Mouse (Mus musculus) T-helper 1 cell (primary cell): ENCODE data around the gene Plekha8.

Experiments
- in situ Hi-C: fragments of 300-600 bp; cut with MboI, MseI; formaldehyde crosslinking; loops from one replicate; pipeline ENCODE4 v1.15.1; 2025; ENCODE audit warnings: high pct_unique_total_duplicates

Plekha8 gene

DNA sequence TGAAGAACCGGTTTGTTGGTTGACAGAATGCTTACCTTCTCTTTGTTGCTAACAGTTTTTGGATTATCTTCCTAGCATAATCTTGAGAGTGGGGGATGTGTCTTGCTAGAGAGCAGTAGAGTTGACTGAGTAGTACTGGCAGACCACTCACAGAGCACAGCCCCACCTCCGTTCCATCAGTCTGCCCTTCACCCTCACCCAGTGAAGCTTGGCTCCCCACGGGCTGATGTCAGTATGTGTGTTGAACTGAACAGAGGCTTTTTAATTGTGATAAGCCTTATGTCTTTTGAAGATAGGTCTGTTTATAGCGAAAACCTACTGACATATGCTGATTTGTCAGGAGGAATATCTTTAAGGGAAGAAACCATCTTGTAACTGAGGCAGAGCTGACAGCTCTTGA, 48.3 kb downstream of the Plekha8 start:
- in situ Hi-C loops: no loop called here

DNA sequence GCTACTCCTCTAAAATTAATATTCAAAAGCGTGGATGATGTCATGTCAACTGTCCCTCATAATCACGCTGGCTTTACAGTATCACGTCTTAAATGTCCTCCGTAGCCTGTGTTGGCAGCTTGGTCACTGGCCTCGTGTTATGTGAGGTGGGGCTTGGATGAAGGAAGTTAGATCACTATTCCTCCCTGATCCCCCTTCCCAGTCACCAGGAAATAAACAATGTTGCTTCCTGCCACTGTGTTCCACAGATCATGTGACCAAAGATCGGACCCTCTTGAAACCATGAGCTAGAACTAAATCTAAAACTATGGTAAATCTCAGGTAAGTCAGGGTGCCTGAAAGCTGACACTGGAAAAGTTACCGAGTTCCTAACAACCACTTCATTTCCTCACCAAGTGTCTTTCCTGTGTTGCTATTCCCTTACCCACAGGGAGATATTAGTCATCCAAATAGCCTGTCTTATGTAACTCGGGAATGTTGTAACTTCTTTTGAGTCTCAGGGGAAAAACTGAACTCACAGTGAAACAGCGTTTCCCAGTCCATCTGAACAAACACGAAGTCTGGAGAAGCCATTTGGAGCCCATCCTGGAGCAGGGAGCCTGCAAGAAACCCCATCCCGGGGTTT, 60.7 kb downstream of the Plekha8 start:
- in situ Hi-C loops: no loop called here

DNA sequence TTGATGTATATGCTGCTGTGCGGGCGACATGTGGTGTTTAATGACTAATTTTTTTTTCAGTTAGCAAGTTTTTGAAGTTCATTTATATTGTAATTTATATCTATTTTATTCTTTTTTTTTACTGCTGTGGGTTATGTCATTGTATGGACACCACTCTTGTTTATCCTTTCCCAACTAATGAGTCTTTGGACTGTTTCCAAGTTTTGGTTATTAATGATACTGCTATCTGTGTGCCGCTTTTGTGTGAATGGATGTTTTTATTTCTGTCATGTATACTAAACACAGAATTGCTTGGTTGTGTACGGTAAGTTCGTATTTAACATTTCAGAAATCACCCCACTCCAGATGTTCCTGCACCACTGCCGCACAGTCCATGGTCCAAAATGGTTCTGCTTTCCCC, 63.0 kb downstream of the Plekha8 start:
- in situ Hi-C loops: no loop called here

DNA sequence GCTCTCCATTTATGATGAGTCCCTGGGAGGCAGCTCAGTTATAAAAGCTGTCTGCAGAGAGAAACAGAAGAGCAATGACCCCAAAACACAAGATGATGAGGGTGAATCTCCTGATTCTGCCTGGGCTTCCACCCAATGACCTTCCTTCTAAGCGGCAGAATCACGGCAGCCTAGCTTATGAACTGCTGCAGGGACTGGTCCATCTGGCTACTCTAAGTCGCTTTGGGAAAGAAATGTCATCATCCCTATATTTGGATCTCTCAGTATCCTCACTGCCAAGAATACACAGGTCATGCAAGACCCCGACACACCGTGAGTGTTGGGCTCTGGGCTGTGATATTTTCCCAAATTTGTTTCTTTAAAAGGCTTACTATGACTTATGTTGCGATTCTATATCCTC, 75.0 kb downstream of the Plekha8 start:
- in situ Hi-C loops: no loop called here

DNA sequence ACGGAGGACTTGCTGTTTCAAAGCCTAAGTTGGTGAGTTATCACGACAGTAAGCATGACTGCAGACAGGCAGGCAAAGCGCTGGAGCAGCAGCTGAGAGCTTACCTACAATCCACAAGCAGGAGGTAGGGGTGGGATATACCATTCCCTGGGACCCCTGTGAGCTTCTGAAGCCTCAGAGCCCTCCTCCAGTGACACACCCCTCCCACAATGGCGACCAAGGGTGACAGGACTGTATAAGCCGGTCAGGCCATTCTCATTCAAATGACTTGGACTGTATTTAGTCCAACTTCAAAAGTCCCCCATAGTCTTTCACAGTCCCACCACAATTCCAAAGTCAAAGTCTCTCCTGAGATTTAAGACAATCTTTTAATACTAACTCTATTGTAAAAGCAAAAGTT, 78.0 kb downstream of the Plekha8 start:
- in situ Hi-C loops: no loop called here

DNA sequence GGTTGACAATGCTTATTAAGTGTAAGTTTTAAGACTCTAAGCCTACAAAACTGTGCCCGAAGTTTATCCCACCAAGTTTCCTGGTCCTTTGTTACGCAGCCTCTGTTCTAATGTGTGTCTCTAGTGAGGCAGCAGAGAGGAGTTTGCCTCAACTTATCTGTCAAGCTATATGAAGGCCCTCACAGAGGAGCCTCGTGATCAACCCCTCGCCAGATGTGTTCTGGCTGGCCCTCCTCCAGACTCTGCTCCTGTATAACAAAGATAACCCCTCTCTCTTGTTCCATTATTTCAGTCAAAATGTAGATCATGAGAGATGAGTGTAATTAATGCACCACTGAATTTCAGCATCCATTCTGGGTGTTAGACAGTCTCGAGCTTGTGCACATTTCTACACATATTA, 84.8 kb downstream of the Plekha8 start:
- in situ Hi-C loops: no loop called here

DNA sequence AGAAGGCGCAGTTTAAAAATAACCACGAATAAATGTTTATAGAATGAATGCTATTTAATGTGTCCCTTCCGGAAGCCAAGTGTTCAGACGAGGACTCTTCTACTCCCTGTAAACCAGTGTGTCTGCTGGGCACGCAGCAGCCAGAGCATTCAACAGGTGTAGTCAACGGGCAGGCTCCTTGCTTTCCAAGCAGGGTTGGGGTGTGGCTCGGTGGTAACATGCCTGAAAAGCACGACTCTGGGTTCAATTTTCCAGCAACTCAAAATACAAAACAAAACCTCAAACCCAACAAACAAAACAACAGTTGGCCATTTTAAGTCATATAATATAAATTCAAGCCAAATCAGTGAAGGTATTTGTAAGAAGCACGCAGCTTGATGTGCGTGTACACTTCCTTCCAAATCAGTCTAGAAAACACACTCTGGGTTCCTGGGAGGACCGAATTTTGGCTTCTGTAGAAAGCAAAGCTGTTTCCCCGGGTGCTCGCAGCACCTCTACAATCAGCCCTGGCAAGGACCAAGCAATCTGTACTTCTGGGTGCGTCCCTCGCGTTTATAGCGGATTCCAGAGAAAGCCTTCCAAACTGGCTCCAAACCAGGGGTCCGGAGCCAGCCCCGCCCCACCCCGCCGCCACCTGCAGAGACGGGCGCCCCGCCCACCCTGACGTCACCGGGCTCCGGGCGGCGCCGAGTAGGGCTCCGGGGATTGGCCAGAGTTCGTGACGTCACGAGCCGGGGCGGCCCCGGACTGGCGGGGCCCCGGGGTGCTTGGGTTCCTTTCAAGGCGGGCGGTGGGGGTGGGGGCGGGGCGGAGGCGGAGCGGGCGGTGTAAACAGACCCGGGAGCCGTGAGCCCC, 86.2 kb downstream of the Plekha8 start, which contains the start of gene Mturn:
Gene Mturn, plus strand, starts transcription at position 734 of the 855 bp plus-strand sequence.
- in situ Hi-C loops: no loop called here

DNA sequence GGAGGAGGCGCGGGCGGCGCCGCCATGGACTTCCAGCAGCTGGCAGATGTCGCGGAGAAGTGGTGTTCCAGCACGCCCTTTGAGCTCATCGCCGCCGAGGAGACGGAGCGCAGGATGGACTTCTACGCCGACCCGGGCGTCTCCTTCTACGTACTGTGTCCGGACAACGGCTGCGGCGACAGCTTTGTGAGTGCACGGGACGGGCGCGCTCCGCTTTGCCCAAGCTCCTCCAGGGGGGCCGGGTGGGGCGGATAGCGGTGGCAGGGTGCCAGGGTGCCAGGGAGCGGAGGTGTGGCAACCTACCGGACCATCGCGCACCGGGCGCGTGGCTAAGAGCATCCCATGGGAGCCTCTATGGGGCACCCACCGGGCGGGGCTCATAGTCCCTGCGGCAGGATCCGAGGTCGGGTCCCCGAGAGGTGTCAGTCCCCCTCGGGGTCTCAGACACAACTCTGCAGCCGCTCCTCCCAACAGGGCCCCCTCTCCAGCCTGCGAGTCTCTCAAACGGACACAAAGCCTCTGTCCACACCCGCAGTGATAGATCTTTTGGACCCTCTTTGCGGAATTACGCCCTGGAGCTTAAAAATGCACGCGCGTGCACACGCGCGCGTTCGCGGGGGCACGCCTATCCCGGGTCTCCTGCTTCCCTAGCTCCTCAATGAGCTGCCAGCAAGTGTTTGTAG, 87.0 kb downstream of the Plekha8 start:
- in situ Hi-C loops: no loop called here

DNA sequence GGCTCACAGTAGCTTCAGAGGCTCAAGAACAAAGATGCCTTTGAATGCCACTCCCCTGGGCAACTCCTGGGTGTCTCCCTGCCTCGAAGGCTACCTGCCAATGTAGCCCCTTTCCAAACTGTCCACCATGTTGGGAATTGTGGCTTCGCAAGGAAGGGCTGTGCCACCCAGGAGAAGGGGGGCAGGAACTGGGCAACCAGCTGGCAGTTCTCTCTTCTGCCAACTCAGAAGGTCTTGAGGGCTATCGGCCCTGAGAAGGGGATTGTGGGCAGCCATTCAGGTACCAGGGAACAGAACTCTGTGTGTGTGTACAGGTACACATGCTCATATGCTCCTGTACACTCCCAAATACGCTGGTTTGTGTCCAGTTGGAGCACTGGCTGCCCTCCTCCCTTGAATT, 89.2 kb downstream of the Plekha8 start:
- in situ Hi-C loops: no loop called here

DNA sequence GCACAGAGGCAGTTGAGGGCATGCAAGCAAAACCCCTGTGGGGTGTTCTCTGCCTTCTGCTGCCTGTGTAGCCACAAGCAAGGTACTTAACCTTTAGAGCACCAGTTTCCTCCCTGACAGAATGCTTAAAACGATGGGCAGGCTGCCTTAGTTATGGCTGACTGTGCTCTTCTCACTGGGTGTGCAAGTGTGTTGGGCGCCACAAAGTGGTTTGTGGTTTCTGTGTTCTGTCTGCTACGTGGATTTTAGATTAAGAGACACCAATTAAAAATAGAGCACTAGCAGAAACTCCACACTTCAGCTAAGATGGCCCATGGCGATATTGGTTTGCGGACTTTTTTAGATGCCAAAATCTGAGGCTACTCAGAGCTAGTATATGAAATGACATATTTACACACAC, 90.2 kb downstream of the Plekha8 start:
- in situ Hi-C loops: no loop called here

DNA sequence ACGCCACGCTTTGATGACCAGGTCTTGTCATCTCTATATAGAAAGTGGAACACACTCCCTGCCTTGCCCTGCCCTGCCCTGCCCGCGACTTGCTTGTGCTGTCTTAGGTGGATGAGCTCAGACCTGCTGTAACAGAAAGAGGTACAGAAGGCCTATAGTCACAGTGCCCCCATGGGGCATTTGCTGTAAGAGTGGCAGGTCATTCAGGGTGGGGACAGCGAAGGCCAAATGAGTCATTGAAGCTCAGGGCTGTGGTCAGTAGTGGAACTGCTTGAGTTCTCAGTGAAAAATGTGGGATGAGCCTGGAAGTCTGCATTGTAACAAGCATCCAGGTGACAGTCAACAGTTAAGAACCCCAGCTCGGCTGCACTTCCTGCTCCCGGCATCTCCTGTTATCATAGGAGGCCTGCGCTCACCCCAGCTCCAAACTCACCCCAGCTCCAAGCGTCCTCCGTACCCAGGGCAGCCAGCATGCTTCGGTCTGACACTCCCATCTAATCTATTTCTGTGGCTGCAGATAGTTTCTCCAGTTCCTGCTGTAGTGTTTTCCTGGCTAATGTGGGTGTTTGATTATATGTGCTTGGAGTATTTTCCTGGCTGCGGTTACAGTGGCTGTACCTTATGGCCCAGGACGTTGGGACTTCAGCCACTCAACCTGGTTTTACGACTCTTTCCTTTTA, 90.9 kb downstream of the Plekha8 start:
- in situ Hi-C loops: no loop called here

DNA sequence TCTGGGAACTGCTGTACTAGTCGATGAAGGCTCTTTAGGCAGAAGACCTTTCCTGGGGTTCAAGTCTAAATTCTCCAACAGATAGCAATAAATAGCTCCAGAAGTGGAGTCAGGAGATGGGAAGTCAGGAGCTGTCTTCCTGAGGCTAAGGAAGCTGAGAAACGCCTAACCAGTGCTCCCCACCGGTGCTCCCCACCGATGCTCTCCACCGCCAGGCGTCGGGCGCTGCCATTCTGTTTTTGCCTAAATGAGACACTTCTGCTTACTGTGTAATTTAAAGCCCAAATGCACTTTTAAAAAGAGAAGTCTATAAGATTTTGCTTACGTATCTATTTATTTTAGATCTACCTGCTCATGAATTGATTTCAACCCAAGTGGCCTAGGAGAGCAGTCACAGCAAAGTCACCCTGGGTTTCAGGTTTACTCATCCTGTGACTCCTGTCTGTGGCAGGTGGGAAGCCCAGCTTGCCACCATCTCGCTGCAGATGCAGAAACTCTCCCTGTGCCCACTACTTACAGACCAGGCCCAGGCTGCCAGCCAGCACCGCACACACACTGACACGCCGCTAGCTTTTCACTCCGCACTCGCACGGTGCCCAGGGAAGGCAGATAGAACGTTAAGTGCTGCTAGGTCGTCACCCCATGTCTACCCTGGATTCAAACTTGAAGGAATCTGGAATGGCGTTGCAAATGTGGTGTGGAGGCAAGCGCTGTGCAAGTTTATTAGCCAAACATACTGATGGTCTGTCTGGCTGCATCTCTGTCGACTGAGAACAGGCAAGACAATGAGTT, 92.2 kb downstream of the Plekha8 start:
- in situ Hi-C loops: no loop called here

DNA sequence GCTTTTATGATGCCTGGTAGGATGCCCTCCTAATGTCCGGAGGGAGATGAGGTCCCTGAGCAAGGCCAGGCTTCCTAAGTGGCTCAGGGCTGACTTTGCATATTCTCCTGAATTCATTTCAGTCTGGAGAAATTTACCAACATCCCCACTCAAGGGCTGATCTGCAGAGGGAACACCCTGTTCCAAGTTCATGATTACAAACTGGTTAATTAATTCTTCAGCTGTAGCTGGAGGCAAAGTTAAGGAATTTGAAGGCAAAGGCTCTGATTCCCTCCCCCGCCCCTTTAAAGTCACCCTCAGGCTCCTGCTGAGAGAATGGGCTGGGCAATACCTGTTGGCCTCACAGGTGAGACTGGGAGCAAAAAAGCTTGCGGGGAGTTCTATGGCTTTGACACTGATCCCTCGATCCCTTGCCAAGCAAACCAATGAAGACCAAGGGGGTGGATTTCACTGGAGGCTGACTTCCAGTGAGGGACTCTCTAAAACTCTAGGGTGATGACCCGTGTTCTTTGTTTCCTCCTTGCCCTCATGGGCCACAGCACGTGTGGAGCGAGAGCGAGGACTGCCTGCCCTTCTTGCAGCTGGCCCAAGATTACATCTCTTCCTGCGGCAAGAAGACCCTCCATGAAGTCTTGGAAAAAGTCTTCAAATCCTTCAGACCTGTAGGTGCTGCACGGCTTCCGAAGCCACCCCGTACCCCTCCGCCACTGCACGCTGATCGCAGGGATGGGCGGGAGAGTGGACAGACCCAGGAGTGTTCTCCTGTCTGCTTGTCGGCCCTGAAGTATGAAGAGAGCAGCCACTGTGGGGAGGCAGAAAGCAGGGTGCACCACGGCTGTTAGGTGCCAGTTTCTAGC, 93.8 kb downstream of the Plekha8 start:
- in situ Hi-C loops: no loop called here

DNA sequence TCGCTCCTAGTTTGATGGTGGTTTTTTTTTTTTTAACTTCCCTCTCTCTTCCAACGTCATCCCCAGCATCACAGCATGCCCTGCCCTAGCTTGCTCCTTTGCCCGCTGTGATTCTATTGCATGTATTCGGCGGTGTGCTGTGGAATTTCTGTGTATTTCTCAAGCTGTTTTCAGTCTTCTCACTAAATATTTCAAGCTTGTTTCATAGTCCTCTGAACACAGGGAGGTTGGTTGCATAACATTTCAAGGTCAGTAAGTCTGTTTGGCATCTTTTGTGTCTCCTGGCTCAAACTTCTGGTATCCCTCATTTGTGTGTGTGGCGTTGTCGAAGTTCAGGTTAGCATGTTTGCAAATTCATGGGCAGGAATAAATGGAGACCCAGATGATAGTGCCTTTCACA, 94.8 kb downstream of the Plekha8 start:
- in situ Hi-C loops: no loop called here

DNA sequence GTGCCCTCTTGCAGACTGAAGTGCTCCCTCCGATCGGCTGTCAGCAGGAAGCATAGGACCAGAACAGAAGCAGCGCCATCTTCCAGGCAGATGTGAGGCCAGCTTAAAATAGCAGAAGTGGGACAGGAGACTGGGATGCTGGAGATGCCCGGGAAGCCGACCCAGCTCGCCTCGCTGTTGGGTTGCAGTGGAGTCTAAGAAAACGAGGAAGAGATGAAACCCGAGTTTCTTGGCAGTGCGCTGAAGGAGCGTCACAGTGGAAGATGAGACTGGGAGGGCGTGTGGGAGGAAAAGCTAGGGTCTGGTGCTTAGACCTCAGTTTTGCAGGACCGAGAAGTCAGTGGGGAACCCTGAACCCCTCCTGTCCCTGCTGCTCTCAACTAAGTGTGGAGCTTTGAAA, 95.9 kb downstream of the Plekha8 start:
- in situ Hi-C loops: no loop called here

DNA sequence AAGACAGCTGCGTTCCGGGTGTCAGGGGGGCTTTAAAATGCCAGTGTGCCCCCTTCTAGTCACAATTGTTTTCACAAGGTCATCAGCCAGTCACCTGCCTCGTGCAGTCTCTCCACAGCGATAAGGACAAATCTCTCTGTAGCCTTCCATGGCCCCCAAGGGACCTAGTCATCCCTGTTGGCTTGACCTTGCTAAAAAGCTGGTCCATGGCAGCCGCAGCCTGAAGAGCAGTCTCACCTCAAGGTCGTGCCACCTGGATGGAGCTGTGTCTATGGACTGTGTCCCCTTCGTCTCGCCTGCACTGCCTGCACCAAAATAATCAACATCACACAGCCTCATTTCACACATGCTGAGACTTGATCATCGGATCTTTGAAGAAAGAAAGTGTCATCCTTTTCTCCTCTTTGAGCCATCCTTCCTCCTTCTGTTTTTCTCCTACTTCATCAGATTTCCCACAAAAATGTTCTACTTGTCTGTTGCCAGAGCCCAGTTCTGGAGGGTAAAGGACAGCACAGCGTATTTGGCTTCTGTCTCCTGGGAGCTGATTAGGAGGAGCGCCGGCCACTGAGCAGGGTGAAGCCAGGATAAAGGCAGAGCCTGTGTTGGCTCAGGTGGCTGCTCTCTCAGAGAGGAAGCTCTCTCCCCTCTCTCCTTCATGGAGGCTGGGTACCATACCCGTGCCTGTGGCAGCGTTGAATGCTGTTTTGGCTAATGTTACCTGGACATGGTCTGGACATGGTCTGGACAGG, 96.6 kb downstream of the Plekha8 start:
- in situ Hi-C loops: no loop called here

DNA sequence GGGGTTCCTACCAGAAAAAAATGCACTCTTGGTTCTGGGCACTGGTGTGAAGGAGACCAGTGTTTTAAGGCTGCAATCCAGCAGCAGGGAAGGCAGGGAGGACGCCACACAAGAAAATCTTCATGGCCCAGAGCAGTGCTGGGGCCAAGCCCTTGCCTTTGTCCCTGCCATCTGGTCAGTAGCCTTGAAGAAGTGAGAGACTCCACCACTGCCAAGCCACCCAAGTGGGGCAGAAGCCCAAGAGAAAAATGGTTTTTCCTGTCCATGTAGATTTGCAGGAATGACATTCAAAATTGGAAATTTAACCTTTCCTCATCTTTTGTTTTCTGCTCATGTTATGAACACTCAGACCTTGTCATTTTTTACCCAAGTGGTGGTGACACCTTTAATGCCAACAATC, 97.3 kb downstream of the Plekha8 start:
- in situ Hi-C loops: no loop called here

DNA sequence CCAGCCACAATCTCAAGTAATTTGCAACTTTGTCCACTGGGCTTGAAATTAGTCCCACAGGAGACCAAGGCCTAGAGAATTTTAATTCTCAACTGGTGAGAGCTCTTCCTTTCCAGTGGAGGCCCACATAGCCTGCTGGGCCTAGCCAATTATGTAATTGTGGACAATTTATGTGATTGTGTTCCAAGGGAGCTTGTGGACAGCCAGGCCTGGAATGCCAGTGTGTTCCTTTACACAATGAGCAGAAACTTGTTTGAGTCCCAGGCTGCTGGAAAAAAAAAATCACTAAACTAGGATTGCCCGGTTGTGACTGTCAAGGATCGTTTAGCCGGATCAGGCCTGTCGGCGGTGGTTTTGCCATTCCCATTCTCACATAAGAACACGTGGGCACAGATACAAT, 98.4 kb downstream of the Plekha8 start:
- in situ Hi-C loops: no loop called here
